Mouse (Mus musculus) forebrain, embryonic 12.5 days (tissue): ENCODE data around the gene Lsamp. TPM values are rescaled to one million over a fixed set of nuclear protein-coding genes. Genes with fewer than 3 reads are reported as not detected.

ENCODE experiments used
- ATAC-seq: fragments of 200-750 bp; cut with Nextera tagmentation; 2 replicates; pipeline ENCODE4 v1.8.0; 2017; ENCODE audit warnings: moderate TSS enrichment; ENCODE audit not compliant: low FRiP score
- H3K27ac ChIP-seq: fragments of 300-500 bp; sonication (generic); 2 replicates; pipeline ENCODE4 v1.5.1; 2016; ENCODE audit warnings: mild to moderate bottlenecking
- H3K27me3 ChIP-seq: fragments of 300-500 bp; sonication (generic); 2 replicates; pipeline ENCODE4 v1.6.1; 2016; ENCODE audit warnings: mild to moderate bottlenecking
- H3K36me3 ChIP-seq: fragments of 300-500 bp; sonication (generic); replicated peaks from 2 replicates; pipeline ENCODE4 v1.6.1; 2016; ENCODE audit warnings: mild to moderate bottlenecking
- H3K4me1 ChIP-seq: fragments of 300-500 bp; sonication (generic); 2 replicates; pipeline ENCODE4 v1.6.1; 2016
- H3K4me2 ChIP-seq: fragments of 300-500 bp; sonication (generic); 2 replicates; pipeline ENCODE4 v1.6.1; 2016; ENCODE audit warnings: mild to moderate bottlenecking, moderate library complexity
- H3K4me3 ChIP-seq: fragments of 300-500 bp; sonication (generic); replicated peaks from 2 replicates; pipeline ENCODE4 v1.5.1; 2016; ENCODE audit warnings: mild to moderate bottlenecking
- H3K9ac ChIP-seq: fragments of 300-500 bp; sonication (generic); 2 replicates; pipeline ENCODE4 v1.6.1; 2016; ENCODE audit warnings: mild to moderate bottlenecking
- H3K9me3 ChIP-seq: fragments of 300-500 bp; sonication (generic); 2 replicates; pipeline ENCODE4 v1.6.1; 2016
- WGBS: fragments of 180-500 bp; shearing (Covaris S2); methylation state at CpG from one replicate; pipeline ENCODE4 v1.1.7; 2016; 5-methylcytosine and 5-hydroxymethylcytosine counted together
- polyA plus RNA-seq: library from polyadenylated mRNA; unstranded; fragments of >200 nt; fragmentation: Nextera tagmentation; extraction: Ambion mirVana; gene quantifications from 2 replicates; pipeline ENCODE4 v1.2.1, GENCODE M21; 2016

The Lsamp gene
- polyA plus RNA-seq, 1 experiment from 2014 or later: 24.6 TPM

DNA sequence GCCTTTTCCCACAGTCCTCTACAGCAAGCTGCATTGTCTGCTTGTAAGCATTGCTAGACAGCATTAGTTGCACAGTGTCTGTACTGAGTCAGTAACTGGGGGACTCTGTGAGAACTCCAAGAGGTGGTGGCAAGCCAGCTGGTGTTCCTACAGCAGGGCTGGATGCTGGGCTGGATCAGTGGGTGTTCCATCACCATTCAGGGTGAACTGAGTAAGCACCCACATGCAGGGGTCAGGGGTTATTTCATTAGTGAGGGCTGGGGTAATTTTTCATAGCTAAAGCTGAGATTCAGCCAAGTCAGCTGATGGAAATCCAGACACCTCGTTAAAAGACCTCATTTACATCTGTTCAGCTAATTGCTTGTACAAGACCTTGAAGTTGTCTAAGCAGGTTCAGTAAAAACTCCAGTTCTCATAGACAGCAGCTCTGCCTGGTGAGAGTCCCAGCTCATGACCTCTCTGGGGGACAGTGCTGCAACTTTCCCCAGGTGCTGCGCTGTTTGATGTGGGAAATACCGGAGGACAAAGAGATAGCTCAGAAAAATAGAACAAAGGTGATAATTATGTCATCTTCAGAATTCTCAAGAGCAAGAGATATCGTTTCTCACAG, 1928.5 kb downstream of the Lsamp start:
- Histone ChIP-seq H3K27ac (no peak overlapping the region), H3K4me3 (no peak overlapping the region), H3K4me2 (no peak overlapping the region), H3K9me3 (no peaks in the 10 kb centered on the region), H3K4me1 (peaks cover 6% of the 10 kb centered on the region), H3K9ac (no peak overlapping the region), H3K36me3 (no peaks in the 10 kb centered on the region), H3K27me3 (no peaks in the 10 kb centered on the region)
- WGBS: 46% methylated on average over 4 of the region's 4 CpGs
- ATAC-seq: peak; percentile 73; the same call in 1 of the 2 replicates

GRCm38 (mm10) chr16:41913346-41913745, 1929.2 kb downstream of the Lsamp start:
- Histone ChIP-seq H3K4me1 (peaks cover 6% of the 10 kb centered on the region), H3K27ac (no peak overlapping the region), H3K4me2 (no peak overlapping the region), H3K9me3 (no peaks in the 10 kb centered on the region), H3K9ac (no peak overlapping the region), H3K27me3 (no peaks in the 10 kb centered on the region), H3K36me3 (no peaks in the 10 kb centered on the region), H3K4me3 (no peak overlapping the region)
- no peak for ATAC-seq
- 87% methylated on average over 4 of the region's 4 CpGs for WGBS

DNA sequence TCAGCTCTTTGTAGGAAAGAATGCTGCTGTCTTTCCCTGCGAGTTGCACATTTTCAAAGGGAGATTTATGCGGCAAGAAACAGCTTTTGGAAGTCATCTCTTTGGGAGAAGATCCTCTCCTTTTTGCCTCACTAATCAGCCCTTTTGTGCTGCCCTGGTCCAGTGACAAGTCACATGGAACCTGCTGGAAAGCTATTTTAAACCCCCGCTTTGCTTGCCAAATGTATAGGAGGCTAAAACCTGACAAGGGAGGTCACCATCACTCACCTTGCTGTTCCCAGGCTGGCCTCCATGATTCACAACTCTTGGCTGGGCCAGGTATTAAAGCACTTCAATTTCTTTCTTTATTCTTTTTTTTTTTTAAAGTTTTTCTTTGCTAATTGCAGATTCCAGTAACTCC, 1932.2 kb downstream of the Lsamp start:
- peaks cover 6% of the 10 kb centered on the region for H3K4me1 ChIP-seq
- no peak overlapping the region for H3K4me3 ChIP-seq
- no peak for ATAC-seq
- H3K9ac ChIP-seq: no peak overlapping the region
- no peak overlapping the region for H3K27ac ChIP-seq
- H3K4me2 ChIP-seq: no peak overlapping the region
- H3K9me3 ChIP-seq: no peaks in the 10 kb centered on the region
- no peaks in the 10 kb centered on the region for H3K36me3 ChIP-seq
- H3K27me3 ChIP-seq: no peaks in the 10 kb centered on the region
- WGBS: 83% methylated on average over 3 of the region's 3 CpGs

- ATAC-seq: no peak
- Histone ChIP-seq H3K9ac (no peak overlapping the region), H3K27ac (no peak overlapping the region), H3K4me3 (no peak overlapping the region), H3K4me1 (peaks cover 6% of the 10 kb centered on the region), H3K27me3 (no peaks in the 10 kb centered on the region), H3K36me3 (no peaks in the 10 kb centered on the region), H3K4me2 (no peak overlapping the region), H3K9me3 (no peaks in the 10 kb centered on the region)
- WGBS: 65% methylated on average over 6 of the region's 6 CpGs
Measured at GRCm38 (mm10) chr16:41917057-41917821, 1933.1 kb downstream of the Lsamp start.

DNA sequence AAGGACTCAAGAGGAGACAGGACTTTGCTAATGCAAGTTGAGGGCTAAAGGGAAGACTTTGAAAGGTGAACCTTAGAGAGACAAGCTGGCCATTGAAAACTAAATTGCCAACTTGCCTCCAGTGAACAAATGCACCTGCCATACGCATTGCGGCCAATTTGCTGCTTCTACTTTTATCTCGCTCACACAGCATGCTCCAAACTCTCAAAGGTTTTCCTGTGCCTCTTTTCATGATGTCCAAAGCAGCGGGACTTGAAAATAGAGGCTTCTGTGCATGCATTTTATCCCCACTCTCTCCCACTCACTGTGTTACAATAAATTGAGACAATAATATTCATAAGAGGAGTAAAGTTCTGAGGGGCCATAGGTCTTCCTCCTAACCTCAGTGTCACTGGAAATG, 1945.4 kb downstream of the Lsamp start:
- no peaks in the 10 kb centered on the region for H3K27me3 ChIP-seq
- H3K4me3 ChIP-seq: no peak overlapping the region
- no peak overlapping the region for H3K4me2 ChIP-seq
- no peaks in the 10 kb centered on the region for H3K36me3 ChIP-seq
- no peak overlapping the region for H3K9ac ChIP-seq
- 84% methylated on average over 4 of the region's 4 CpGs for WGBS
- no peak for ATAC-seq
- H3K4me1 ChIP-seq: no peaks in the 10 kb centered on the region; the same call in 1 of the 2 replicates
- H3K27ac ChIP-seq: no peak overlapping the region
- no peaks in the 10 kb centered on the region for H3K9me3 ChIP-seq

- no peaks in the 10 kb centered on the region for H3K36me3 ChIP-seq
- no peaks in the 10 kb centered on the region for H3K27me3 ChIP-seq
- no peak overlapping the region for H3K9ac ChIP-seq
- 72% methylated on average over 2 of the region's 2 CpGs for WGBS
- H3K9me3 ChIP-seq: no peaks in the 10 kb centered on the region
- no peak overlapping the region for H3K27ac ChIP-seq
- no peak overlapping the region for H3K4me2 ChIP-seq
- no peaks in the 10 kb centered on the region for H3K4me1 ChIP-seq
- H3K4me3 ChIP-seq: no peak overlapping the region
- ATAC-seq: no peak
Measured at GRCm38 (mm10) chr16:41935701-41936100, 1951.5 kb downstream of the Lsamp start.

- no peaks in the 10 kb centered on the region for H3K27me3 ChIP-seq
- H3K4me2 ChIP-seq: no peak overlapping the region
- no peak overlapping the region for H3K27ac ChIP-seq
- no peak for ATAC-seq
- H3K36me3 ChIP-seq: no peaks in the 10 kb centered on the region
- H3K4me1 ChIP-seq: no peaks in the 10 kb centered on the region
- H3K9ac ChIP-seq: no peak overlapping the region
- whole genome bisulfite sequencing: 86% methylated on average over 3 of the region's 3 CpGs
- no peak overlapping the region for H3K4me3 ChIP-seq
- H3K9me3 ChIP-seq: no peaks in the 10 kb centered on the region
Measured at GRCm38 (mm10) chr16:41936908-41937595, 1952.9 kb downstream of the Lsamp start.

GRCm38 (mm10) chr16:41937596-41937990, 1953.4 kb downstream of the Lsamp start:
- ATAC-seq: no peak
- H3K27me3 ChIP-seq: no peaks in the 10 kb centered on the region
- no peaks in the 10 kb centered on the region for H3K9me3 ChIP-seq
- no peak overlapping the region for H3K27ac ChIP-seq
- no peak overlapping the region for H3K4me2 ChIP-seq
- WGBS: 97% methylated on average over 1 of the region's 1 CpGs
- no peak overlapping the region for H3K4me3 ChIP-seq
- H3K9ac ChIP-seq: no peak overlapping the region
- no peaks in the 10 kb centered on the region for H3K4me1 ChIP-seq
- no peaks in the 10 kb centered on the region for H3K36me3 ChIP-seq

DNA sequence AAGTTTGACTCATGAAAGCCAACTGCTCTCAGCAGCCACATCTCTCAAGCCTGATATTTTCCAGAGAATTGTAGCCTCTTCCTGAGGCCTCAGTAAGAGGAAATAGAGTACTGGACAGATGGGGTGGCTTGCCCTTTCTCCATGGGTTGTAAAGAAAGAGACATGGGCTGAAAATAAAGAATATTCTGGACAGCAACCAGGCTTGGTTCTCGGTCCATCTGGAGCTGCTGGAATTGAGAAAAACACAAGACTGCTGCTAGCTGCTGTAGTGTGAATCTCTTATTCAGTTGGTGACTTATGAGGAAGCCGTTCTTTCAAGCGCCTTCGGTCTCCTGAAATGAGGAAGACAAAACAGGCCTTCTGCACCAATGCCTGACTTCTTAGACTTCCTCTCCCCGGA, 1954.1 kb downstream of the Lsamp start:
- WGBS: 93% methylated on average over 5 of the region's 5 CpGs
- no peak overlapping the region for H3K27ac ChIP-seq
- no peak overlapping the region for H3K9ac ChIP-seq
- no peaks in the 10 kb centered on the region for H3K27me3 ChIP-seq
- no peak for ATAC-seq
- H3K4me2 ChIP-seq: no peak overlapping the region
- no peaks in the 10 kb centered on the region for H3K4me1 ChIP-seq
- H3K4me3 ChIP-seq: no peak overlapping the region
- no peaks in the 10 kb centered on the region for H3K36me3 ChIP-seq
- H3K9me3 ChIP-seq: no peaks in the 10 kb centered on the region

DNA sequence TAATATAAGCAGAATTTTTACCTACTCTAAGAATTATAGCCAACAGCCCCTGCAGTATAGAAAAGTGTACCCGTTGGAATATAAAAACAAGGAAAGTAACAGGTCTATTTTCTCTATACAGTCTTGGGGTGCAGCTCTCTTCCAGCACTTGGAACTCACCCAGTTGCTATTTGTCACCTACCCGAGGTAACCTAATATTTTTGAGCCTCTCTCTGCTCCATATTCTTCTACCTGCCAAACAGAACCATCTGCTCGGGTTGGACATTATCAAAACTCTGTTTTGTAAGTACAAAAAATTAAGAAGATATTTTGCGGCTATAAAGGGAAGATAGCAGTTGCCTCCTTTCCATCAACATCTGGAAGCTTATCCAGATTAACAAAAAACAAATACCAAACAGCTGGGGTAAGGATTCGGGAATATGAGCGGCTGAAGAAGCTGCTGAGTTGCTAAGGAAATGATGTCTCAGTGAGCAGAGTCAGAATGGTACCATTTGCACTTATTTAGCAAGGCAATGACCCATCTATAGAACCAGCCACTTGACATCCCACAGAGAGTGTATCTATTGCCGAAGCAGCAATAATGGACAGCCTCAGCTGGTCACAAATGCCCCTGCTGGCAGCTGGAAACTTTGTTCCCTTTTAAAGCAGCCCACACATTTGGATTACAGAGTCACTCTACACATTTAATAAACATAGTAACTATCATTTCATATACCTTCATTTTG, 1957.6 kb downstream of the Lsamp start:
- H3K9me3 ChIP-seq: no peaks in the 10 kb centered on the region
- no peaks in the 10 kb centered on the region for H3K27me3 ChIP-seq
- H3K4me3 ChIP-seq: no peak overlapping the region
- H3K4me2 ChIP-seq: no peak overlapping the region
- no peaks in the 10 kb centered on the region for H3K36me3 ChIP-seq
- 82% methylated on average over 7 of the region's 7 CpGs for WGBS
- H3K27ac ChIP-seq: no peak overlapping the region
- no peak overlapping the region for H3K9ac ChIP-seq
- no peaks in the 10 kb centered on the region for H3K4me1 ChIP-seq
- no peak for ATAC-seq

- H3K4me1 ChIP-seq: no peaks in the 10 kb centered on the region
- no peak overlapping the region for H3K4me3 ChIP-seq
- no peaks in the 10 kb centered on the region for H3K27me3 ChIP-seq
- H3K27ac ChIP-seq: no peak overlapping the region
- 95% methylated on average over 3 of the region's 3 CpGs for WGBS
- 0 out of 2 replicates have a peak, but pooled peaks cover 7% of the 10 kb centered on the region for H3K9me3 ChIP-seq
- no peak overlapping the region for H3K9ac ChIP-seq
- peaks cover 7% of the 10 kb centered on the region; the same call in 1 of the 2 replicates for H3K36me3 ChIP-seq
- no peak overlapping the region for H3K4me2 ChIP-seq
- no peak for ATAC-seq
Measured at GRCm38 (mm10) chr16:41957811-41958210, 1973.7 kb downstream of the Lsamp start.

- Histone ChIP-seq H3K27ac (no peak overlapping the region), H3K27me3 (no peaks in the 10 kb centered on the region), H3K36me3 (no peaks in the 10 kb centered on the region), H3K4me3 (no peak overlapping the region), H3K4me1 (no peaks in the 10 kb centered on the region), H3K9me3 (no peaks in the 10 kb centered on the region), H3K4me2 (no peak overlapping the region), H3K9ac (no peak overlapping the region)
- ATAC-seq: no peak
- 79% methylated on average over 1 of the region's 1 CpGs for WGBS
Measured at GRCm38 (mm10) chr16:41965636-41966035, 1981.5 kb downstream of the Lsamp start.
